Mouse (Mus musculus) stomach, postnatal 0 days (tissue): ENCODE measurements around the gene Tuba3a. TPM values are rescaled to one million over a fixed set of nuclear protein-coding genes. Genes with fewer than 3 reads are reported as not detected.
A peak's percentile ranks its signal among the peaks of the same experiment; 100 is the strongest.

ENCODE experiments used
- ATAC-seq: fragments of 200-750 bp; cut with Nextera tagmentation; 2 replicates; pipeline ENCODE4 v1.8.0; 2017; ENCODE audit not compliant: low FRiP score, low TSS enrichment
- DNase-seq: peaks from one replicate; pipeline ENCODE4 v3.0.0-alpha.2; 2016; ENCODE audit warnings: low spot score
- H3K27ac ChIP-seq: fragments of 300-500 bp; sonication (generic); replicated peaks from 2 replicates; pipeline ENCODE4 v1.5.1; 2014; ENCODE audit warnings: mild to moderate bottlenecking, control low read depth
- H3K27me3 ChIP-seq: fragments of 300-500 bp; sonication (generic); 2 replicates; pipeline ENCODE4 v1.6.1; 2014; ENCODE audit warnings: low read length; ENCODE audit not compliant: control insufficient read depth, insufficient read depth
- H3K36me3 ChIP-seq: fragments of 300-500 bp; sonication (generic); 2 replicates; pipeline ENCODE4 v1.6.1; 2014; ENCODE audit warnings: low read length, mixed read lengths; ENCODE audit not compliant: control insufficient read depth, insufficient read depth
- H3K4me1 ChIP-seq: fragments of 300-500 bp; sonication (generic); replicated peaks from 2 replicates; pipeline ENCODE4 v1.6.1; 2014; ENCODE audit warnings: antibody characterized with exemption; ENCODE audit not compliant: control insufficient read depth, insufficient read depth
- H3K4me2 ChIP-seq: fragments of 300-500 bp; sonication (generic); replicated peaks from 2 replicates; pipeline ENCODE4 v1.6.1; 2014; ENCODE audit warnings: low read depth, mild to moderate bottlenecking, control low read depth, moderate library complexity
- H3K4me3 ChIP-seq: fragments of 300-500 bp; sonication (generic); 2 replicates; pipeline ENCODE4 v1.5.1; 2014; ENCODE audit warnings: low read depth, low read length, control low read depth
- H3K9ac ChIP-seq: fragments of 300-500 bp; sonication (generic); 2 replicates; pipeline ENCODE4 v1.6.1; 2014; ENCODE audit warnings: mild to moderate bottlenecking, low read length, control low read depth, mixed read lengths
- H3K9me3 ChIP-seq: fragments of 300-500 bp; sonication (generic); 2 replicates; pipeline ENCODE4 v1.6.1; 2016; ENCODE audit warnings: low read length; ENCODE audit not compliant: control insufficient read depth
- CTCF ChIP-seq: IDR thresholded peaks from 2 replicates; pipeline ENCODE4 v1.5.1; 2016; ENCODE audit warnings: antibody characterized with exemption, low read depth, mild to moderate bottlenecking, moderate library complexity
- EP300 ChIP-seq: optimal IDR thresholded peaks from 2 replicates; pipeline ENCODE3; 2016; ENCODE audit warnings: antibody characterized with exemption
- WGBS: fragments of 180-500 bp; shearing (Covaris S2); extraction: QIAGEN DNeasy Blood & Tissue Kit; methylation state at CpG from one replicate; pipeline ENCODE4 v1.1.7; 2014; 5-methylcytosine and 5-hydroxymethylcytosine counted together
- polyA plus RNA-seq: library from polyadenylated mRNA; unstranded; fragments of >200 nt; fragmentation: Nextera tagmentation; extraction: Ambion mirVana; gene quantifications from 2 replicates; pipeline ENCODE4 v1.2.1, GENCODE M21; 2015

The Tuba3a gene
- polyA plus RNA-seq, 1 experiment from 2014 or later = 0.15 TPM

GRCm38 (mm10) chr6:125279729-125280128, 6.1 kb downstream of the Tuba3a start:
- Histone ChIP-seq H3K9me3 (no peaks in the 10 kb centered on the region), H3K36me3 (no peaks in the 10 kb centered on the region), H3K4me2 (no peak overlapping the region), H3K27me3 (no peaks in the 10 kb centered on the region), H3K9ac (no peak overlapping the region), H3K27ac (no peak overlapping the region), H3K4me3 (no peak overlapping the region), H3K4me1 (no peaks in the 10 kb centered on the region)
- no peak for ATAC-seq
- 65% methylated on average over 8 of the region's 8 CpGs for WGBS
- DNase-seq = no peak
- TF ChIP-seq EP300 = no peak
- no peak for TF ChIP-seq CTCF

- DNase-seq (peak; percentile 56), ATAC-seq (0 out of 2 replicates have a peak, but pooled peaks have one; percentile 31)
- WGBS = 52% methylated on average over 15 of the region's 15 CpGs
- no peak overlapping the region for H3K27ac ChIP-seq
- no peak overlapping the region for H3K4me3 ChIP-seq
- no peaks in the 10 kb centered on the region for H3K4me1 ChIP-seq
- H3K9ac ChIP-seq = no peak overlapping the region
- no peak overlapping the region for H3K4me2 ChIP-seq
- TF ChIP-seq EP300 (no peak), CTCF (peak; percentile 80)
- H3K9me3 ChIP-seq = no peaks in the 10 kb centered on the region
- H3K36me3 ChIP-seq = no peaks in the 10 kb centered on the region
- no peaks in the 10 kb centered on the region for H3K27me3 ChIP-seq
Observed at GRCm38 (mm10) chr6:125274841-125275563, 10.8 kb downstream of the Tuba3a start.

DNA sequence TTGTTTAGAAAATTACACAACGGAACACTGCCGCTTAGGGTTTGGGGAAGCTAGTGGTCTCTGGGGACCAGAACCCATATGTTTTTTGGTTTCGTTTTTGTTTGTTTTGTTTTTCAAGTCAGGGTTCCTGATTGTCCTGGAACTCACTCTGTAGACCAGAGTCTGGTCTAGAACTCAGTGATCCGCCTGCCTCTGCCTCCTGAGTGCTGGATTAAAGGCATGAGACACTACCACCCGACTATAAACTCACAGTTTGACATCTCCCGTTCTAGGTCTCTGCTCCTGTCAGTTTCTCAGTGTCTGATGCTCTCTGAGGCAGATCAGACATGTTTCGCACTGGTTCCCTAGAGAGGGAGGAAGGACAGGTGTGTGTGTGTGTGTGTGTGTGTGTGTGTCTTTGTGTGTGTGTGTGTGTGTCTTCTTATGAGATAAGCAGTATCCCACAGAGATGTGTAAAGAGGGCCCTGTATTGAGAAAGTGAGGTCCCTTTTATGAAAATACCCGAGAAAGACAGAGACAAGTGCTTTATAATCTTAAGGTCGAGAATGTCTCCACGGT, 13.5 kb downstream of the Tuba3a start:
- 72% methylated on average over 10 of the region's 10 CpGs for WGBS

GRCm38 (mm10) chr6:125271455-125272227, 14.2 kb downstream of the Tuba3a start:
- Histone ChIP-seq H3K36me3 (no peaks in the 10 kb centered on the region), H3K9me3 (no peaks in the 10 kb centered on the region), H3K27me3 (no peaks in the 10 kb centered on the region), H3K4me1 (no peaks in the 10 kb centered on the region), H3K4me2 (peak overlapping the region; percentile 39), H3K27ac (no peak overlapping the region), H3K9ac (no peak overlapping the region), H3K4me3 (peak overlapping the region; percentile 10; the same call in 1 of the 2 replicates)
- DNase-seq (peak; percentile 91), ATAC-seq (peak; percentile 89)
- TF ChIP-seq EP300 (no peak), CTCF (peak; percentile 99)
- 15% methylated on average over 17 of the region's 17 CpGs for WGBS

More for the DNA sequence above, 13.5 kb downstream of the Tuba3a start:
- H3K4me3 ChIP-seq = no peak overlapping the region
- H3K4me1 ChIP-seq = no peaks in the 10 kb centered on the region
- no peak for ATAC-seq
- no peak overlapping the region for H3K4me2 ChIP-seq
- H3K27ac ChIP-seq = no peak overlapping the region
- no peaks in the 10 kb centered on the region for H3K9me3 ChIP-seq
- H3K9ac ChIP-seq = no peak overlapping the region
- no peaks in the 10 kb centered on the region for H3K27me3 ChIP-seq
- H3K36me3 ChIP-seq = no peaks in the 10 kb centered on the region
- DNase-seq = no peak
- TF ChIP-seq EP300 (no peak), CTCF (no peak)

GRCm38 (mm10) chr6:125268799-125269198, 17.0 kb downstream of the Tuba3a start:
- H3K36me3 ChIP-seq = no peaks in the 10 kb centered on the region
- WGBS = 46% methylated on average over 6 of the region's 6 CpGs
- TF ChIP-seq EP300 (no peak), CTCF (no peak)

More at GRCm38 (mm10) chr6:125268799-125269198, 17.0 kb downstream of the Tuba3a start:
- Histone ChIP-seq H3K27ac (no peak overlapping the region), H3K4me2 (no peak overlapping the region), H3K27me3 (no peaks in the 10 kb centered on the region), H3K4me1 (no peaks in the 10 kb centered on the region), H3K9ac (no peak overlapping the region), H3K9me3 (no peaks in the 10 kb centered on the region), H3K4me3 (no peak overlapping the region)
- no peak for DNase-seq
- no peak for ATAC-seq
